Mouse (Mus musculus) splenic B cell, adult 2 months (primary cell): ENCODE results near the gene Rnf227.
A peak's percentile ranks its signal among the peaks of the same experiment; 100 is the strongest.
"Not testable (repeated sequence)": the region's sequence is repeated elsewhere in the genome, so short reads cannot be mapped to it uniquely, and the experiment has no call there.

Source experiments
- DNase-seq: peaks from one replicate; pipeline ENCODE4 v3.0.0-alpha.2; 2011; ENCODE audit warnings: low read depth, low spot score
- H3K27me3 ChIP-seq: 2 replicates; pipeline ENCODE4 v1.6.1; 2012; ENCODE audit warnings: mild to moderate bottlenecking, low read length, moderate library complexity, mixed read lengths; ENCODE audit not compliant: control insufficient read depth, poor library complexity, insufficient read depth, severe bottlenecking
- H3K36me3 ChIP-seq: 2 replicates; pipeline ENCODE4 v1.6.1; 2012; ENCODE audit warnings: mild to moderate bottlenecking, low read length, moderate library complexity, mixed read lengths; ENCODE audit not compliant: control insufficient read depth, poor library complexity, insufficient read depth, severe bottlenecking

Gene Rnf227

GRCm38 (mm10) chr11:69340161-69341131, at the start of gene Rnf227:
TSS of gene Rnf227 (plus strand) at chr11:69340461.
- DNase-seq, result peak; percentile 79
- Histone ChIP-seq H3K36me3 (no peaks in the 10 kb centered on the region), H3K27me3 (no peaks in the 10 kb centered on the region)

GRCm38 (mm10) chr11:69291111-69291510, 49.1 kb upstream of the Rnf227 start:
- DNase-seq, result no peak
- no peaks in the 10 kb centered on the region for H3K36me3 ChIP-seq
- no peaks in the 10 kb centered on the region for H3K27me3 ChIP-seq

GRCm38 (mm10) chr11:69295286-69295685, 45.0 kb upstream of the Rnf227 start:
- H3K36me3 ChIP-seq, result no peaks in the 10 kb centered on the region
- H3K27me3 ChIP-seq, result no peaks in the 10 kb centered on the region
- no peak for DNase-seq

GRCm38 (mm10) chr11:69297799-69298198, 42.5 kb upstream of the Rnf227 start:
- DNase-seq, result no peak
- Histone ChIP-seq H3K27me3 (no peaks in the 10 kb centered on the region), H3K36me3 (no peaks in the 10 kb centered on the region)

GRCm38 (mm10) chr11:69298231-69298630, 42.0 kb upstream of the Rnf227 start:
- no peak for DNase-seq
- no peaks in the 10 kb centered on the region for H3K36me3 ChIP-seq
- H3K27me3 ChIP-seq, result no peaks in the 10 kb centered on the region

GRCm38 (mm10) chr11:69302817-69303216, 37.4 kb upstream of the Rnf227 start:
- no peaks in the 10 kb centered on the region for H3K27me3 ChIP-seq
- H3K36me3 ChIP-seq, result no peaks in the 10 kb centered on the region; the same call in 1 of the 2 replicates
- no peak for DNase-seq

- DNase-seq, result peak; percentile 82
- H3K27me3 ChIP-seq, result no peaks in the 10 kb centered on the region
- H3K36me3 ChIP-seq, result peaks cover under 1% of the 10 kb centered on the region; the same call in 1 of the 2 replicates
Measured at GRCm38 (mm10) chr11:69305291-69305690, 35.0 kb upstream of the Rnf227 start.

- H3K27me3 ChIP-seq, result no peaks in the 10 kb centered on the region
- peaks cover 4% of the 10 kb centered on the region; the same call in 1 of the 2 replicates for H3K36me3 ChIP-seq
- DNase-seq, result no peak
Measured at GRCm38 (mm10) chr11:69306039-69306438, 34.2 kb upstream of the Rnf227 start.

- Histone ChIP-seq H3K36me3 (peaks cover 4% of the 10 kb centered on the region; the same call in 1 of the 2 replicates), H3K27me3 (no peaks in the 10 kb centered on the region)
- DNase-seq, result no peak
Measured at GRCm38 (mm10) chr11:69311266-69311665, 29.0 kb upstream of the Rnf227 start.

- H3K27me3 ChIP-seq, result no peaks in the 10 kb centered on the region; the same call in 1 of the 2 replicates
- no peaks in the 10 kb centered on the region for H3K36me3 ChIP-seq
- DNase-seq, result no peak
Measured at GRCm38 (mm10) chr11:69316361-69316760, 23.9 kb upstream of the Rnf227 start.

- H3K36me3 ChIP-seq, H3K27me3 ChIP-seq, DNase-seq: not testable (repeated sequence)
Measured at GRCm38 (mm10) chr11:69318000-69318399, 22.3 kb upstream of the Rnf227 start.

GRCm38 (mm10) chr11:69321580-69321979, 18.7 kb upstream of the Rnf227 start:
- DNase-seq, result no peak
- no peaks in the 10 kb centered on the region for H3K36me3 ChIP-seq
- no peaks in the 10 kb centered on the region; the same call in 1 of the 2 replicates for H3K27me3 ChIP-seq

GRCm38 (mm10) chr11:69322010-69322409, 18.3 kb upstream of the Rnf227 start:
- Histone ChIP-seq H3K36me3 (no peaks in the 10 kb centered on the region), H3K27me3 (no peaks in the 10 kb centered on the region; the same call in 1 of the 2 replicates)
- no peak for DNase-seq

- DNase-seq, result peak; percentile 23
- H3K36me3 ChIP-seq, result no peaks in the 10 kb centered on the region
Measured at GRCm38 (mm10) chr11:69322693-69323471, 17.4 kb upstream of the Rnf227 start.

More at GRCm38 (mm10) chr11:69322693-69323471, 17.4 kb upstream of the Rnf227 start:
- H3K27me3 ChIP-seq, result no peaks in the 10 kb centered on the region; the same call in 1 of the 2 replicates
